Mouse (Mus musculus) embryonic facial prominence, embryonic 15.5 days (tissue): Measurements from ENCODE around the gene Grcc10. TPM values are rescaled to one million over a fixed set of nuclear protein-coding genes. Genes with fewer than 3 reads are reported as not detected.

Experiments
- ATAC-seq: fragments of 200-750 bp; cut with Nextera tagmentation; 2 replicates; pipeline ENCODE4 v1.8.0; 2017; ENCODE audit warnings: low read depth, moderate TSS enrichment; ENCODE audit not compliant: insufficient number of reproducible peaks, low FRiP score, low TSS enrichment
- H3K27ac ChIP-seq: fragments of 300-500 bp; sonication (generic); replicated peaks from 2 replicates; pipeline ENCODE4 v1.5.1; 2015; ENCODE audit warnings: mild to moderate bottlenecking, inconsistent platforms
- H3K27me3 ChIP-seq: fragments of 300-500 bp; sonication (generic); 2 replicates; pipeline ENCODE4 v1.6.1; 2015; ENCODE audit warnings: inconsistent platforms
- H3K36me3 ChIP-seq: fragments of 300-500 bp; sonication (generic); 2 replicates; pipeline ENCODE4 v1.6.1; 2015; ENCODE audit warnings: mild to moderate bottlenecking, inconsistent platforms
- H3K4me1 ChIP-seq: fragments of 300-500 bp; sonication (generic); 2 replicates; pipeline ENCODE4 v1.6.1; 2015; ENCODE audit warnings: inconsistent platforms
- H3K4me2 ChIP-seq: fragments of 300-500 bp; sonication (generic); replicated peaks from 2 replicates; pipeline ENCODE4 v1.6.1; 2015; ENCODE audit warnings: mild to moderate bottlenecking, inconsistent platforms
- H3K4me3 ChIP-seq: fragments of 300-500 bp; sonication (generic); replicated peaks from 2 replicates; pipeline ENCODE4 v1.5.1; 2015; ENCODE audit warnings: mild to moderate bottlenecking, inconsistent platforms
- H3K9ac ChIP-seq: fragments of 300-500 bp; sonication (generic); 2 replicates; pipeline ENCODE4 v1.6.1; 2015; ENCODE audit warnings: inconsistent platforms
- H3K9me3 ChIP-seq: fragments of 300-500 bp; sonication (generic); replicated peaks from 2 replicates; pipeline ENCODE4 v1.6.1; 2016; ENCODE audit warnings: inconsistent platforms
- WGBS: fragments of 180-500 bp; shearing (Covaris S2); methylation state at CpG from one replicate; pipeline ENCODE4 v1.1.7; 2015; 5-methylcytosine and 5-hydroxymethylcytosine counted together
- polyA plus RNA-seq: library from polyadenylated mRNA; unstranded; fragments of >200 nt; fragmentation: Nextera tagmentation; extraction: Ambion mirVana; gene quantifications from 2 replicates; pipeline ENCODE4 v1.2.1, GENCODE M21; 2015

Gene Grcc10
- polyA plus RNA-seq, 1 experiment from 2014 or later: 416 TPM

DNA sequence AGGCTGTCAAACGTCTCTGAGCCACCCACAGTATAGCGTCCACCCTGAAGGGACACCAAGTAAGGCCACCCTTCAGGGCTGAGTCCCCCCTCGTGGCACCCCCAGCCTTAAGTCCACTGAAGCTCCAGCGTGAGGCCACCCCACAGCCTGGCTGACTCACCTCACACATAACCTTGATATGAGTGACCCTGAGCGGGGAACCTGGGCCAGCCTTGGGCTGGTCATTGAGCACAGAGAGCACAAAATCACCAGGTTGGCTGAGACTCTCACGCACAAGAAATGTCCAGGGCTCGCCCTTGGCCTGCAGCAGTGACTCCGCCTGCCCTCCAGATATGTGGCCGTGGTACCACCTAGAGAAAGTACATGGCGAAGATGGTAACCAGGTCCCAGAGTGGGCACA lies 12.6 kb downstream of the Grcc10 start:
- H3K36me3 ChIP-seq: no peaks in the 10 kb centered on the region
- peaks cover 5% of the 10 kb centered on the region; the same call in 1 of the 2 replicates for H3K4me1 ChIP-seq
- H3K9ac ChIP-seq: no peak overlapping the region
- no peak overlapping the region for H3K4me3 ChIP-seq
- 85% methylated on average over 10 of the region's 10 CpGs for whole genome bisulfite sequencing
- H3K9me3 ChIP-seq: no peaks in the 10 kb centered on the region
- H3K4me2 ChIP-seq: no peak overlapping the region
- H3K27me3 ChIP-seq: no peaks in the 10 kb centered on the region
- ATAC-seq: no peak
- H3K27ac ChIP-seq: no peak overlapping the region

GRCm38 (mm10) chr6:124724472-124724871 lies 16.7 kb downstream of the Grcc10 start:
- no peaks in the 10 kb centered on the region for H3K4me1 ChIP-seq
- H3K36me3 ChIP-seq: no peaks in the 10 kb centered on the region
- H3K9ac ChIP-seq: no peak overlapping the region
- H3K27ac ChIP-seq: no peak overlapping the region
- no peak overlapping the region for H3K4me3 ChIP-seq
- H3K4me2 ChIP-seq: no peak overlapping the region
- WGBS: 86% methylated on average over 10 of the region's 10 CpGs
- no peaks in the 10 kb centered on the region for H3K27me3 ChIP-seq
- no peaks in the 10 kb centered on the region for H3K9me3 ChIP-seq
- no peak for ATAC-seq

DNA sequence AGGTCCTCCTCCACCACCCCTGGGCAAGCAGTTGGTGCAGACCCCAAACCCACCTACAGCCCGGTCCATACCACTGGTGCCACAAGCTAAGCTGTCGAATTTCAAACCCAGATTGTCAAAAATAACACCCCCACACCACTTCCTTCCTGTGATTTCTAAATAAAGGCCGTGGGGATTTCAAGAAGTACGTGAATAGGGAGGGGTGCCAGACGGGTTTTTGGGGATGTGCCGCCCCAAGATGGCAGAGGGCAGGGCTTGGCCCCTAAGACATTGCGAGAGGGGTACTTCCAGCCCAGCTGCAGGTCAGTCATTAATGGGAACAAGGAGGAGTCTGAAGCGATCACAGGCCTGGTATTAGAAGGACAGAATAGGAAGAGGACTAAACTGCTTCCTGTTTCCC lies 17.6 kb downstream of the Grcc10 start:
- no peak overlapping the region for H3K27ac ChIP-seq
- H3K9me3 ChIP-seq: no peaks in the 10 kb centered on the region
- ATAC-seq: no peak
- no peak overlapping the region for H3K4me3 ChIP-seq
- H3K36me3 ChIP-seq: no peaks in the 10 kb centered on the region
- WGBS: 75% methylated on average over 8 of the region's 8 CpGs
- H3K9ac ChIP-seq: no peak overlapping the region
- no peak overlapping the region for H3K4me2 ChIP-seq
- H3K27me3 ChIP-seq: no peaks in the 10 kb centered on the region
- H3K4me1 ChIP-seq: no peaks in the 10 kb centered on the region

- no peaks in the 10 kb centered on the region for H3K9me3 ChIP-seq
- ATAC-seq: no peak
- no peak overlapping the region for H3K4me2 ChIP-seq
- H3K27ac ChIP-seq: no peak overlapping the region
- no peaks in the 10 kb centered on the region for H3K36me3 ChIP-seq
- H3K4me3 ChIP-seq: no peak overlapping the region
- 88% methylated on average over 6 of the region's 6 CpGs for WGBS
- H3K9ac ChIP-seq: no peak overlapping the region
- H3K27me3 ChIP-seq: no peaks in the 10 kb centered on the region
- H3K4me1 ChIP-seq: no peaks in the 10 kb centered on the region
Measured at GRCm38 (mm10) chr6:124722876-124723473, 18.2 kb downstream of the Grcc10 start.

GRCm38 (mm10) chr6:124720904-124721303 lies 20.3 kb downstream of the Grcc10 start:
- no peak for ATAC-seq
- Histone ChIP-seq H3K4me3 (no peak overlapping the region), H3K9me3 (no peaks in the 10 kb centered on the region), H3K27me3 (no peaks in the 10 kb centered on the region), H3K36me3 (peaks cover 11% of the 10 kb centered on the region), H3K4me2 (no peak overlapping the region), H3K9ac (no peak overlapping the region), H3K4me1 (peaks cover 6% of the 10 kb centered on the region; the same call in 1 of the 2 replicates), H3K27ac (no peak overlapping the region)
- 64% methylated on average over 11 of the region's 11 CpGs for WGBS

DNA sequence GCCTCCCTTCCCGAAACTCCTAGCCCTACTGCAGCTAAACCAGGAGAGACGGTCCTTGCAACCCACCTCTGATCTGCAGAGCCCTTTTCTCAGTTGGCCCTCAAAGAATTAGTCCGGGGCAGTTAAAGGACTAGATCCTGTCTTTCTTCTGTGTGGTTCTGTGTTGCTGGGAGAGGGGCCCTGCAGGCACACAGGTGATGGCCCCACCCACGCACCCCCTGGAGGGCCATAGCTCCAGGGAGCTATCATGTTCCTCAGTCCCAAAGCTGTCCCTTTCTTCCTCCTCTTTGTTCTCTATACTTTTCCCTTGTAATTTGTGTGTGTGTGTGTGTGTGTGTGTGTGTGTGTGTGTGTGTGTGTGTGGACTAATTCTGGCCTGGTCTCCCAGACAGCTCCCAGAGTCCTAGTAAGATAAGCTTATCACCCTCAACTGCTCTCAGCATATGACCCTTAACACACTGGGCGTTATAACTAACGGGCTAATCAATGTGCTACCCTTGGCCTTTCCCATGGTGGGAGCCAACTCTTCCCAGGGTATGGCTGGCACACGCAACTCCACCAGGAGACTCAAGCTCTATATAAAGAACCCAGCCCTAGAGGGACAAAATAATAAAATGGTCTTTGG lies 21.7 kb downstream of the Grcc10 start:
- 50% methylated on average over 7 of the region's 7 CpGs for WGBS
- H3K4me2 ChIP-seq: peak overlapping the region; percentile 32
- no peaks in the 10 kb centered on the region for H3K27me3 ChIP-seq
- H3K36me3 ChIP-seq: peaks cover 25% of the 10 kb centered on the region
- no peak overlapping the region; the same call in 1 of the 2 replicates for H3K9ac ChIP-seq
- no peaks in the 10 kb centered on the region for H3K9me3 ChIP-seq
- H3K4me1 ChIP-seq: peaks cover 6% of the 10 kb centered on the region
- peak; percentile 61 for ATAC-seq
- H3K27ac ChIP-seq: peak overlapping the region; percentile 78
- peak overlapping the region; percentile 42 for H3K4me3 ChIP-seq

DNA sequence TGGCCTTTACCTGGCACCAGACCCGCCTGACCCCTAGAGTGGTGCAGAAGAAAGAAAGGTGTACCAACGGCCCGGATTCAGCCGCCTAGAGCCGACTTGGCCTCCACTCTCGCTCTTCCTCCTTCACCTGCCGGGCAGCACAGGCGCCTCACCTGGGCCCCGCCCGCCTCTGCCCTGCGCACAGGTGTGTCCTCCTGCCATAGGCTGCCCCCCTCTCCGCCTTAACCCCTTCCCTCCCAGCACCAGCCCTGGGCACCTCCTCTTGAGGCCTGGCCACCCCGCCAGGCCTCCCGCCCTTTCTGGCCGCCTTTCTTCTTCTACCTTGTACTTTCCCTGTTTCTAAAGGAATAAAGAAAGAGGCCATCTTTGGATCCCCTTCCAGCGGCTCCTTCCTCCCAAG lies 22.5 kb downstream of the Grcc10 start:
- 45% methylated on average over 16 of the region's 16 CpGs for WGBS
- Histone ChIP-seq H3K9me3 (no peaks in the 10 kb centered on the region), H3K4me2 (peak overlapping the region; percentile 32), H3K9ac (peak overlapping the region; percentile 26; the same call in 1 of the 2 replicates), H3K4me1 (peaks cover 14% of the 10 kb centered on the region), H3K4me3 (peak overlapping the region; percentile 42), H3K36me3 (peaks cover 33% of the 10 kb centered on the region), H3K27me3 (no peaks in the 10 kb centered on the region), H3K27ac (peak overlapping the region; percentile 78)
- peak; percentile 71 for ATAC-seq

- Histone ChIP-seq H3K4me3 (peak overlapping the region; percentile 42), H3K4me1 (peaks cover 21% of the 10 kb centered on the region), H3K9ac (0 out of 2 replicates have a peak overlapping the region, but pooled peaks have one; percentile 26), H3K36me3 (peaks cover 34% of the 10 kb centered on the region), H3K9me3 (no peaks in the 10 kb centered on the region), H3K27ac (peak overlapping the region; percentile 78), H3K4me2 (peak overlapping the region; percentile 38), H3K27me3 (no peaks in the 10 kb centered on the region)
- ATAC-seq: no peak
- WGBS: 63% methylated on average over 13 of the region's 13 CpGs
Measured at GRCm38 (mm10) chr6:124717968-124718367, 23.2 kb downstream of the Grcc10 start.

DNA sequence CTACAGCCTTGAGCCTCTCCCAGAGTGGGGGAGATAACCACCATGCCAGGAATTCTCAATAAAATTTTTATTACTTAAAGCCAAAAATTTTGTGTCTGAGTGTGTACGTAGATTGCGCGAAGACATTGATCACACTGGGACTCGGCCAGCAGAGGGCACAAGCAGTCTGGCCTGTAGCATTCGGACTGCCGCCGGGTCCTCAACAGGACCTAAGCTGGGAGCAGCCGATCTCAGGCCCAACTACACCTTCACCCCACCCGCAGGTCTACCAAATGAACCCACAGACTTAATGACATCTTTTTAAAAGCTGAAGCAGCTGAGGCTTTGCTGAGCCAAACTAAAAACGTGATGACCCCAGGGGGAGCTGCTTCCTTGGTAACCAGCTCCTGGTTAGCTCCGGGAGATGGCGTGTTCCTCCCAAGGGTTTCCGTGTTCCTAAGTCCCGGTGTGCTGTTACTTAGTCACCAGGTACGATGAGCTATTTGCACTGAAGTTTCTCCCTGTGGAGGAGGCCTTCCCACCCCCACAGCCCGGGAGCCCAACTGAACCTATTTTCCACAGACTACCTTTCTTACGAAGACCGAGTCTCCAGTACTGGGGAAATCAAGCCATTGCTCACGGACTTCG lies 24.2 kb downstream of the Grcc10 start:
- H3K4me1 ChIP-seq: peaks cover 25% of the 10 kb centered on the region
- no peak overlapping the region for H3K9ac ChIP-seq
- H3K4me3 ChIP-seq: peak overlapping the region; percentile 42
- H3K27ac ChIP-seq: peak overlapping the region; percentile 78; the same call in 1 of the 2 replicates
- H3K27me3 ChIP-seq: no peaks in the 10 kb centered on the region
- no peaks in the 10 kb centered on the region for H3K9me3 ChIP-seq
- 57% methylated on average over 20 of the region's 20 CpGs for WGBS
- ATAC-seq: no peak
- H3K36me3 ChIP-seq: peaks cover 34% of the 10 kb centered on the region
- peak overlapping the region; percentile 38; the same call in 1 of the 2 replicates for H3K4me2 ChIP-seq

DNA sequence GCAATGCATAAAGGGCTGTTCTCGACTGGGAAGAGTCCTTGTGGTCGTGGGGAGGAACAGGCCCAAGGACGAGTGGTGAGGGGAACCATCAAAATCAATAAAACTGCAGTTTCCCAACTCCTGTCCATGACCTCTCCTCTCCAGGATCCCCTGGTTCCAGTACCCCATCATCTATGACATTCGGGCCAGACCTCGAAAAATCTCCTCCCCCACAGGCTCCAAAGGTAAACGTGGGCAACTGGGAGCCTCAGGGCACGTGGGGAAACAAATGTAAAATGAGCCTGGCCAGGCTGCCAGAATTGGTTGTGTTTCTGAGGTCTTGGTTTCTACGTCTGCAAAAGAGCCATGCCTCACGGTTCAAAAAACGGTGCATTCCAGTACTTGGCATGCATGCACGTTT lies 28.3 kb downstream of the Grcc10 start:
- Histone ChIP-seq H3K4me1 (peaks cover 44% of the 10 kb centered on the region), H3K27ac (peak overlapping the region; percentile 90), H3K36me3 (peaks cover 39% of the 10 kb centered on the region), H3K4me2 (peak overlapping the region; percentile 84), H3K4me3 (peak overlapping the region; percentile 91), H3K27me3 (no peaks in the 10 kb centered on the region), H3K9ac (peak overlapping the region; percentile 84), H3K9me3 (no peaks in the 10 kb centered on the region)
- ATAC-seq: no peak
- 6% methylated on average over 11 of the region's 11 CpGs for WGBS
